Mouse (Mus musculus): ENCODE measurements around the gene Ldlrad1.

Ldlrad1 gene

GRCm38 (mm10) chr4:107260001-107260400 is 51.0 kb downstream of the Ldlrad1 start:
- DNase-seq (ENCODE audit: low read depth, low spot score) = no peak

Data from mesoderm, embryonic 11.5 days (tissue).